Mouse (Mus musculus) naive thymus-derived CD4-positive, alpha-beta T cell, adult 5 months (primary cell): ENCODE results near the gene Usp22. TPM values are rescaled to one million over a fixed set of nuclear protein-coding genes. Genes with fewer than 3 reads are reported as not detected.

Source experiments
- polyA plus RNA-seq: library from polyadenylated mRNA; unstranded; fragments of 100-300 nt; shearing (Covaris generic); gene quantifications from one replicate; pipeline ENCODE4 v1.2.1, GENCODE M21; 2017

Gene Usp22
- polyA plus RNA-seq: 110 TPM

GRCm38 (mm10) chr11:61174821-61175658 lies at the start of gene Usp22:
Gene Usp22 (minus strand): TSS chr11:61175055.

GRCm38 (mm10) chr11:61207487-61208246 lies 32.8 kb upstream of the Usp22 start, which contains the start of gene Aldh3a1:
Gene Aldh3a1 (plus strand): TSS chr11:61207537.

DNA sequence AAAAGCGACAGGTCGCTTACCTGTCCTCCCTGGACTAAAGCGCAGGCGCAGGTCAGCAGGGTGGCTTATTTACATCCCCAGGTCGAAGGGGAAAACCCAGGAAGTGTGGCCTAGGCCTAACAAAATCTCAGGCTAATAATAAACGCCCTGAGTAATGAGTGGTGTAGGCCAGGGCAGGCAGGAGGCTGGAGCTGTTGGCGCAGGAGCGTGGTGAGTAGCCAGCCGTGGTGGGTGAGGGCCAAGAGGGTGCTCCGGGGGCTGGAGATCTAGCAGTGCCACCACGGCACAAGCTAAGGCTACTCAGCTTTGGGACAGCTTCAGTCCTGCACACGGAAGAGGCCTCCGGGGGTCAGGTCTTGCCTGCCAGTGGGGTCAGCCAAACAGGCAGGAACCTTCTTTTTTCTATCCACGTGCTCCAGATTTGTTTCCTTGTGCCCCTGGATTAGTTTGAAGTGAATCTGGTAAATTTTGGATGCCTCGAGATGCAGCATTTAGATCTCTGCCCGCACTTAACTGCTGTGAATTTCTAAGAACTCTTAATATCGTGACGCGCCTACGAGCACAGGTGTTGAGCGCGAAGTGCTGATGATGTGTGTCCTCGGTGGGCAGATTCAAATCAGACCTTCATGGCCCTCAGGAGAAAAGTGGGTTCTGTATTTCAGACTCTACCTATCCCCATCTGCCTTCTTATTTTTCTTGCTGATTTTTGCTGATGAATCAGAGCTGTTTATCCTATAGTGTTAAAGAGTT lies 48.1 kb downstream of the Usp22 start, which contains the start of gene Tnfrsf13b:
TSS of gene Tnfrsf13b (plus strand) at position 150 of the 750 bp plus-strand sequence.

Other genes with a start within 250 kb of the Usp22 start
- 56.8 TPM for gene Map2k3, start 243.0 kb downstream of the Usp22 start, polyA plus RNA-seq
- not detected for gene Kcnj12, start 152.5 kb downstream of the Usp22 start, polyA plus RNA-seq
- 13.3 TPM for gene Tnfrsf13b, start 48.3 kb downstream of the Usp22 start, polyA plus RNA-seq
- gene Aldh3a1, start 32.5 kb upstream of the Usp22 start, polyA plus RNA-seq: not detected
- 37.6 TPM for gene Aldh3a2, start 92.4 kb upstream of the Usp22 start, polyA plus RNA-seq
- gene Slc47a2, start 167.8 kb upstream of the Usp22 start, polyA plus RNA-seq: not detected
- not detected for gene Slc47a1, start 203.3 kb upstream of the Usp22 start, polyA plus RNA-seq